Mouse (Mus musculus): ENCODE results near the gene Zfp869.
A peak's percentile ranks its signal among the peaks of the same experiment; 100 is the strongest.
"Not testable (repeated sequence)": the region's sequence is repeated elsewhere in the genome, so short reads cannot be mapped to it uniquely, and the experiment has no call there.

Zfp869 gene

DNA sequence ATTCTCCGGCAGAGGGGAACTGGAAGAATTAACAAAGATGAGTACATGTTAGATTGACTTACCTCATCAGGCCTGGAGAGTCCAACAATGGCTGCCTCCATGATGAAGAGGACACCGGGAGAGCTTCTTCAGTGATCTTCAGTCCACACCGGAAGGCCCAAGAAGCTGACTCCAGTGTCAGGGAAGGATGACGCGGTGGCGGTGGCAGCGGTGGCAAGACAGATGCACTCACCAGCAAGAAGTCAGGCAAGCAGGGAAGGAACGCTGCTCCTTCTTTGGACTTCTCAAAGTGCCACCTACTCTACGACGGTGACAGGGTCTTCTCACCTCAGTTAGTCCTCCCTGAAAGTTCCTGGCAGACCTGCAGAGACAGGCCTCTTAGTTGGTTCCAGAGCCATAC lies at the start of gene Zfp869:
Gene Zfp869 (minus strand): TSS at position 101 of the 400 bp plus-strand sequence.
- not testable (repeated sequence) for DNase-seq

DNA sequence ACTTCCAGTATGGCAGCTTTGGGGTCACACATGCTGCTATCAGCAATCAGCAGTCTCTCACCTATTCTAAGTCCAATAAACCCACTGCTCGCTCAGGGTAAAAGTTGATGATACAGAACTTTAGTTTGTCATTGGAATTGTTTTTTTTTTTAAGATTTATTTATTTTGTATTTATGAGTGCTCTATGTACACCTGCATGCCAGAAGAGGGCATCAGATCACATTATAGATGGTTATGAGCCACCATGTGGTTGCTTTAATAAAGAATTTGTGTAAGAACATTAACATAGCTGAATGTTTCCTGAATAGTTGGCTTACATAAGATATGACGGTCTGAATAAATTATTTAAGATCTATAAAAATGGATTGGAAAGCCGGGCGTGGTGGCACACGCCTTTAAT lies 47.8 kb upstream of the Zfp869 start:
- no peak for DNase-seq

- no peak for DNase-seq
Measured at GRCm38 (mm10) chr8:69752437-69752836, 41.9 kb upstream of the Zfp869 start.

GRCm38 (mm10) chr8:69749544-69750454 lies 39.3 kb upstream of the Zfp869 start, which contains the start of gene Zfp963:
Gene Zfp963, minus strand, starts transcription at chr8:69749970.
- DNase-seq = peak; percentile 95

- no peak for DNase-seq
Measured at GRCm38 (mm10) chr8:69741231-69741630, 30.7 kb upstream of the Zfp869 start.

DNA sequence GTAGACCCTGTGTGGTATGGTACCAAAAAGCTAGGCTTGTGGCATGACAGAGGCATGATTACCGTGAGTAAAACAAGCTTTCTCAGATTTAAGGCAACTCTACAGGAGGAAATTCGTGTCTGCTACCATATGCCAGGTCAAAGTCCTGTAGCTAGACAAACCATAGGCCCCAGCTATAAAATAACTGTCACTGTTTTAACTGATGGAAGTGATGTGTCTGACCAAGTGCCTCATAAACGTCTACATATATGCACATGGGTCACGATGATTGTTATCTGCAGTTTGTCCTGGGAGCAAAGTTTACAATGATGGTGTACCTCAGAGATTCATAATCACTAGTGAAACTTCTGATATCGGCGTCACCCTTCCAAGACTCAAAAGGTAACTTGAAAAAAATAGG lies 30.2 kb upstream of the Zfp869 start:
- DNase-seq = no peak

GRCm38 (mm10) chr8:69735495-69735894 lies 25.0 kb upstream of the Zfp869 start:
- DNase-seq = no peak

GRCm38 (mm10) chr8:69717232-69717580 lies 6.7 kb upstream of the Zfp869 start:
- DNase-seq = no peak

GRCm38 (mm10) chr8:69716403-69717231 lies 6.1 kb upstream of the Zfp869 start:
- peak; percentile 98 for DNase-seq

GRCm38 (mm10) chr8:69715366-69715765 lies 4.8 kb upstream of the Zfp869 start:
- no peak for DNase-seq

DNA sequence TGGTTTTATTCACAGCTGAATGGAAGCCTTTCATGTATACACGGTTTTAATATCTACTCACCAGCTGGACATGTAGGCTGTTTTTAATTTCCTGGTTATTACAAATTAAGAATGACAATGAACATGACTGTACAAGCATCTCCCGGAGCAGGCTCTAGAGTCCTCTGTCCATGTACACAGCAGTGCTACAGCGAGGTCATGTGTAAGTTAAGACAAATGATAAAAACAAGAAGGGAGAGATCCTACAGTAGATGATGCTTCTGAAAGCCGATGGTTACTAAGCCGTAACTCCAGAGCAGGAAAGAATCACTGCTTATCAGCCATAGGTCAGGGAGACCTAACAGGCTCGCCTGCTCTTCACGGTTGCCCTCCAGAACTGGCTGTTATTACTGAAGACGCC lies 3.0 kb upstream of the Zfp869 start:
- no peak for DNase-seq

DNA sequence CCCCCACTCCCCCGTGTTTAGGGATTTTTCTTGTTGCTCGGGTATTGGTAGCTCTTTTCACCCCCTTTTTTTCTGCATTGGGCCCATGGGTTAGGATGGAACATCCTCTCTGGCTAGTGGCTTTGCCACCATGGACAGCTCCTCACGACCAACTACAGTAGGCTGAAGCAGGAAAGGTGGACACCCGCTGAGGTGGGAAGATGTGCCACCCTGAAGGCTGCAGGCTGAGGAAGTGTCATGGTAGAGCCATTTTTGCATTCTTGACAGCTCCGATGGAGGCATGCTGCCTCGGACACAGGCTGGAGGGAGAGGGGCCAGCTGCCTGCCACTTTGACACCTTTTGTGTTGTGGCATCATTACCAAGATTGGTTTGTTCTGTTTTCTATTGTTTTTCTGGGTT lies 8.7 kb downstream of the Zfp869 start:
- no peak for DNase-seq

DNA sequence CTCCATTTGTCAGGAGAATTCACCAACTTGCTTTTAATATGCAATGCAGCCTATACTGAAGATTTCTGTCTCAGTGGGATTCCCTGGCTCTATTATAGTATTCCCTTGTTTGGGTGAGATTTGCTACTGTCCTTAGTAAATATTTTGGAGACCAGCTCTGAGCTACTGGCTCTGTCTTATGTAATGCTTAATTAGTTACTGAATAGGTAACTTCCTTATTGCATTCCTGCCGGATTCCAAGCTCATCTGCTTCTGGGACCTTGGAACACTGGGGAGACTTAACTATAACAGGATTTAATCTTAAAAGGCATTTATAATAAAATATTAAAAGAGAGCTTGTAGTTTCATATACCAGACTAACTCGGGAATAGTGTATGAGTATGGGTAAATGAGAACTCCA lies 45.5 kb downstream of the Zfp869 start:
- not testable (repeated sequence) for DNase-seq

DNA sequence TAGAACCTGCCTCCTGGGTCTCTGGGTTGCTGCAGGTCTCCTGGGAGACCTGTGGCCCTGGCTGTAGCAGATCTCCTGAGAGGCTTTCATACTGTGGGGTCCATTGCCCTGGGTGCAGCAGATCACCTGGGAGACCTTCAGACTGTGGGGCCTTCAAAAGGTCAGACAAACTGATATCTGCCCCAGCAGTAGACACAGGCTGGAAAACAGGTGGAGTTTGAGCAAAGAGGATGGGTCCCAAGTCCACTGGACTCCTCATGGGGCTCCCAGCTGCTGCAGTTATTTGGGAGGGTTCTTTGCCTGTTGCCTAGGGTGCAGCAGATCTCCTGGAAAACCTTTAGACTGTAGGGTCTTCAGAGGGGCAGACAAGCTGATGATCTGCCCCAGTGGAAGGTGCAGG lies 49.2 kb downstream of the Zfp869 start:
- DNase-seq = no peak

Measured in right cerebral cortex, adult 18-20 months (tissue).